Mouse (Mus musculus): ENCODE measurements around the gene Ttyh1.

DNA sequence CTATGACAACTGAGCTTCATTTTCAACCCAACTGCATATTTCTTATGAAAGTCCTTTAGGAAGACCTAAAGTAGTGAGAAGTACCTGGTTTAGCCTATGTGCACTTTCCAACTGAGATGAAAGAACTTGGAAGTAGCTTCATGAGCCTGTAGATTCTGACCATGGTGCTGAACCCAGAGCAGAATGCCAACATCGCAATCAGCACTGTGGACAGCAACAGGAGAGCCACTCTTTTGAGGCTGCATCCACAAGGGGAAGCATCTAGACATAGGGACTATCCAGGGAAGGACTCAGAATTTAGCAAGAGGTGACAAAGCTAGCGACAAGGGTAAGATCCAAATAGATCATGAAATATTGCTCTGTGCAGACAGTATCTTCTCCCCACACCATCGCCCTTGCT is 59.2 kb downstream of the Ttyh1 start:
- TF ChIP-seq CTCF (IDR thresholded peaks at IDR 0.05) (peak; percentile 41), EP300 (IDR thresholded peaks at IDR 0.05) (no peak)
